Mouse (Mus musculus) kidney, postnatal 36 days (tissue): ENCODE measurements around the gene Aox4.

Experiments used
- DNase-seq, 2 experiments: peaks; one replicate each; pipeline ENCODE4 v3.0.0; 2021 to 2022; ENCODE audit warnings: mixed read lengths in 2 of 2

The Aox4 gene

GRCm38 (mm10) chr1:58248518-58248917 is 38.3 kb downstream of the Aox4 start:
- no peak for DNase-seq

DNA sequence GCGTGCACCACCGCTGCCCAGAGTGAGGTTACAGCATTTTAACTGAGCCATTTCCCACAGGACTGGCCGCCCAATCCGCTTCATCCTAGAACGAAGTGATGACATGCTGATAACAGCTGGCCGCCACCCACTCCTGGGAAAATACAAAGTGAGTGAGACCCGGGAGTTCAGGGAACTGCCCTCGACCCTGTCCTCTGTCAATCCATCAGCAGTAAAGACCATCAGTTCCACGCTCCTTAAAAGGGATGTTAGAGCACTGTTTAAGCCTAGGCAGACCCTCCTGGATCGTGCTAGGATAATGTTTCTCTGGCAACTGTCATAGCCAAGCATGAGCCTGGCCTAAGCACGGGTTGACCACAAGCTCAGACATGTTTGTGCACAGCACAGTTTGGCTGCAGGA is 43.3 kb downstream of the Aox4 start:
- DNase-seq = no peak

- no peak for DNase-seq
These were observed 47.2 kb downstream of the Aox4 start for GRCm38 (mm10) chr1:58257195-58257991.

DNA sequence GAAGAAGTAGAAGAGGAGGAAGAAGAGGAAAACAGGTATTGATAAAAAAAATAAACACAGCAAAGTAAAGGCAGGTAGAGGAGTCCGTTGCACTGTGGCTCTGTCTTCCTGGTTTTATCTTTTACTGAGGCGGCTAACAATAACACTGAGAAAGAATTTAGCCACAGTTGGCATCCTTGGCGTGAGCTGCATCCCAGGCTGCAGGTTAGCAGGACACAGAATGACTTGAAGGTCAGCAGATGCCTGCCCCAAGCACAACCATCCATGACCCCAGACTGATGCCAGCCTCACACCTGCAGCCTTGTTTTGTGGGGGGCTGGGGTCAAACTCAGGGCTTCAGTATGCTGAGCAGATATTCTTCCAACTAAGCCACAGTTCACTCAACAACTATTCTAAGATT is 50.1 kb downstream of the Aox4 start:
- DNase-seq = no peak

GRCm38 (mm10) chr1:58268231-58268630 is 58.0 kb downstream of the Aox4 start:
- DNase-seq = no peak

- peak; percentile 31 to 72 for DNase-seq
These were observed 60.8 kb downstream of the Aox4 start for GRCm38 (mm10) chr1:58270807-58271569.

- DNase-seq = no peak
These were observed 65.7 kb downstream of the Aox4 start for GRCm38 (mm10) chr1:58275879-58276278.

DNA sequence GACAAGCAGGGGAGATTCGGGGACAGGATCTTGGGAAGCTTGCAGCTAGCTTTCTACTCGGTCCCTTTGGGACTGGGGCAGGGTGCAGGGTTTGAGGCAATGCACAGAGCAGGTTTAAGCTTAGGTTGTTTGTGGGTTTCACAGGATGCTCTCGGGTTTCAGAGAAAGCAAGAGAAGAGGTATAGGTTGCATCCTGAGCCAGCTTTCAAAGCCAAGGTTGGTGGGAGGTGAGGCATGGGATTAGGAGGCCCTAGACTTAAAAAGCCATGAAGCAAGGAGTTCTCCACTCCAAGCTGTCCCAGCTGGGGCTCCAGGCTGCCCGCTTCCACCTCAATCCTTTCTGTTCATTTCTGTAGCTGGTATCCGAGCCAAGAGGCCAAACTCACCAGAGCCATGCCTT is 67.8 kb downstream of the Aox4 start, which contains the start of gene Aox2:
Gene Aox2 (plus strand): TSS at position 301 of the 400 bp plus-strand sequence.
- DNase-seq = no peak

- DNase-seq = no peak
These were observed 68.3 kb downstream of the Aox4 start for GRCm38 (mm10) chr1:58278513-58278912.

- DNase-seq = no peak
These were observed 70.2 kb downstream of the Aox4 start for GRCm38 (mm10) chr1:58280381-58280780.

- DNase-seq = no peak
These were observed 70.9 kb downstream of the Aox4 start for GRCm38 (mm10) chr1:58280939-58281624.

- DNase-seq = no peak
These were observed 71.4 kb downstream of the Aox4 start for GRCm38 (mm10) chr1:58281625-58281988.

- no peak for DNase-seq
These were observed 74.3 kb downstream of the Aox4 start for GRCm38 (mm10) chr1:58284505-58284904.

- no peak for DNase-seq
These were observed 77.9 kb downstream of the Aox4 start for GRCm38 (mm10) chr1:58288091-58288490.

- DNase-seq = no peak
These were observed 79.8 kb downstream of the Aox4 start for GRCm38 (mm10) chr1:58289863-58290469.

DNA sequence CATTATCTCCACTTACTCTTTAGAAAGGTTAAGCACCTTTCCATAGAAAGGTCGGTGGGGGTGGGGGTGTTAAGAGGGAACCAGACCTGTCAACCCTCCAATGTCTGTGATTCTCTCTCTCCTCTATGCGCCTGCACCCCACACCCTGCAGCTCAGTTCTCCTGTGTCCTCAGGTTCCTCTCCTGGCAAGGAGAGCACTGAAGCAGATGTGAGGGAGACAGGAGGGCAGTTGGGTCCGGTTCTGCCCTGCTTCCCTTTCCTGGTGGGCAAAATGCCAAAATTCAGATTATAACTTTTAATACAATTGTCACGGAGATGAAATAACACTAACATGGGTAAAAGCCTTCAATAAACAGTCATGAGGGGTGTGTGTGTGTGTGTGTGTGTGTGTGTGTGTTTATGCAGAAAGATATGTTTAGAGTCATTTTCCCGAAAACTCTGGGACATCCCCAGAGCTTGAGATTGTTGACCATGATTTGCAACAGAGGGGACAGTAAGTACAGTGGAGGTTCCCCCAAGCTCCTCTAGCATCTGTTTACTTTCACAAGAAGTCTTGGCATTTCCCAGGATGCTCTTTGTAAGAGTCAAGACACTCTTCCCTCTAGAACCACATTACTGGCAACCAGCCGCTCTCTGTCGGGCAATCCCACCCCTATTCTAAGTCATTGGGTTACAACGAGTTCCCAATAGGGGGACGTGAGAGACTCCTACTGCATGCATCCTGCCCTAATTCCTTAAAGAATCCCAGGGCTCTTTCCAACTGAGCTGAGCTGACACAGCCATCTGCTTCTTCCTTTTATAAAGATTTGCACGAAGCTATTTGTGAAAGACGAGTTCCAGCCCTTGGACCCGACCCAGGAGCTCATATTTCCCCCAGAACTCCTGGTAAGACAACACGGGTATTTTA is 81.5 kb downstream of the Aox4 start:
- no peak for DNase-seq

DNA sequence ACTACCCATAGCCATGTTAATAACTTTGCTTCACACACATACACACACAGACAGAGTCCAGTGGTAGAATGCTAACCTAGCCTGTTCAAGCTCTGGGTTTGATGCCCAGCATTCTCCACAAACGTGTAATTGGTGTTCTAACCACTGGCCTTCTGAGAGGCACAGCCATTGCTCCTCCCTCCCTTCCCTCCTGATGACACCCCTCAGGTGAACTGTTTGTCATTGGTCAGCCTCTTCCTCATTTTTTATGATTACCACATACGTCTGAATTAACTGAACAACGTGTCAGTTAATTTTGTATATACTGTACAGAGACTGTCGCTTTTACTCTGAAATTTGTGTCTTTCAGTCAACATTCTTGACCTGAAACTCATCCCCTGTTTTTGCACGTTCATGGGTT is 84.5 kb downstream of the Aox4 start:
- DNase-seq = no peak

DNA sequence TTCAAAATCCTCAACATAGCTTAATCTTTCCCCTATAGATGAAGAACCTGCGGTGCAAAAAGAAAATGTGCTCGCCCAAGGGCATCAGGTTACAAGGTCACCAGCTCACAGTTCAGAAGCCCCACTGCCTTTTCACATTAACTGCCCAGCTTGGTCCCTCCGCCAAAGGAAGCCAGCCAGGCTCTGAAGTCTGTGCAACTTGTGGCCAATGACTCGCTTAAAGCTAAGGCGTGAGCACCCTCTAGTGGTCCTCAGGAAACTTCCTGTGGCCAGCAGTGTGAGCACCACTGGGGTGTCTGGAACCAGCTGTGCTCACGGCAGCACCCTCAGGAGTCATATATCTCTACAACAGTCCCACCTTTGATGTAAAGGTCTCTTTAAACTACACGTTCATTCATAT is 86.1 kb downstream of the Aox4 start:
- peak; percentile 75 to 88 for DNase-seq

DNA sequence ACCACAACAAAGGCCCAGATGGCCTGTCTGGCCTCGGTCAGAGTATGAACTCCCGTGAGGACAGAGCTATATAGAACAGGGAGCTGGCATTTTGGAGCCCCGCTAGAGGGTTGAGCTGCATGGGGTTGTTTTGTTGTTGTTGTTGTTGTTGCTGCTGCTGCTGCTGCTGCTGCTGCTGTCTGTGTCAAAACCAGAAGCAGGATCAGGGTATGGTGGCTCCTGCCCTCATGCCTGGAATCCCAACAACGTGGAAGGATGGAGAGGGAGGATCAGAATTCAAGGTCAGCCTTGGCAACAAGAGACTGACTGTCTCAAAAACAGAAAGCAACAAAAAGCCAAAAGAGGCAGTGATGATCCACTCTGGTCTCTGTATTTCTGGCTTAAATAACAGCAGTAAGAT is 86.6 kb downstream of the Aox4 start:
- no peak for DNase-seq

DNA sequence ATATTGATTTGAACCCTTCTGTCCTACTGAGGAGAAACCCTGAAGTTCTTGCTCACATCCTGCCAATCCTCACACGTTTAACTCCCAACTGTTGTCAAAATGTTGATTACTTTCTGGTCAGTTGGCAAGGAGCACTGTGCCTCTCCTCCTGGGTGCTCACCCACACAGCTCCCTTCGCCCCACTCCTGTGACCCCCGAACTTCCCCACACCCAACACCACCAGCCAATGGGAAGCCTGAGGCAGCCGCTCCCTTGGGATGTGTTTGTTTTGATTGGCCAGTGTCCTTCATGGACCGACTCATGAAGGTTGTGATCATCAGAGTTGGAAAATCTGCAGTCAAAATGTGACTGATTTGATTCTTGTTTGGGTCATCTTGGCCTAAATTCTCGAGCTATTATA is 88.2 kb downstream of the Aox4 start:
- DNase-seq = no peak

GRCm38 (mm10) chr1:58301073-58301472 is 90.9 kb downstream of the Aox4 start:
- no peak for DNase-seq

DNA sequence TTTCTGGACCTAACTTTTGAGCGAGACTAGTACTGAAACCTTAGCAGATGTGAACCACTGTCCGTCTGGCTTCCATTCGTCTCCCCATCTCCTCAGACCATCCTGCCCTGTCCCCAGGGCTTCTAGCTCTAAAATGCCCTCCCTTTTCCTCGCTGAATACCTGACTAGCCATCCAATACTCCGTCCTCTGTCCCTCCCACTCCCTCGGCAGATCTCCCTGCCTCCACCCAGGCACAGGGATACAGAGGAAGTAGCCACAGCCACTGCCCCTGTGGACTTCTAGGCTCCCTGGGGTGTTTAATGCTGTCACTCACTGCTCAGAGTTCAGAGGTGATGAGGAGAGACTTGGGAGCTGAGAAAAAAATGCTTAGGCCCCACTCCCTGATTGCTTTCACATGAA is 91.8 kb downstream of the Aox4 start:
- no peak for DNase-seq
